Mouse (Mus musculus): Measurements from ENCODE around the gene Dnaaf1.
A peak's percentile ranks its signal among the peaks of the same experiment; 100 is the strongest.

Dnaaf1 gene

GRCm38 (mm10) chr8:119604996-119605395 is 30.0 kb downstream of the Dnaaf1 start, which contains the start of gene Taf1c:
Taf1c (minus strand) TSS chr8:119605222.
- no peak for TF ChIP-seq POU5F1 (IDR thresholded peaks at IDR 0.05; ENCODE audit: borderline replicate concordance, low read length)
- TF ChIP-seq NANOG (IDR thresholded peaks at IDR 0.05; ENCODE audit: borderline replicate concordance, low read length), result no peak
- peak; percentile 48 for TF ChIP-seq CTCF (conservative IDR thresholded peaks at IDR 0.05; ENCODE audit: low read length)
- Histone ChIP-seq H3K4me1 (replicated peaks; ENCODE audit: low read depth, low read length) (peaks cover 32% of the 10 kb centered on the region), H3K36me3 (ENCODE audit: insufficient read depth, low read length) (peaks cover 37% of the 10 kb centered on the region), H3K9me3 (ENCODE audit: low read length) (peaks cover 22% of the 10 kb centered on the region), H3K4me3 (replicated peaks; ENCODE audit: low read length) (peak within 1 kb of the TSS; percentile 89), H3K27me3 (ENCODE audit: insufficient read depth, low read length) (no peaks in the 10 kb centered on the region)

GRCm38 (mm10) chr8:119606224-119606623 is 31.2 kb downstream of the Dnaaf1 start:
- Histone ChIP-seq H3K27me3 (ENCODE audit: insufficient read depth, low read length) (peaks cover 2% of the 10 kb centered on the region; the same call in 1 of the 2 replicates), H3K36me3 (ENCODE audit: insufficient read depth, low read length) (peaks cover 25% of the 10 kb centered on the region), H3K4me3 (replicated peaks; ENCODE audit: low read length) (no peak overlapping the region), H3K4me1 (replicated peaks; ENCODE audit: low read depth, low read length) (peaks cover 29% of the 10 kb centered on the region), H3K9me3 (ENCODE audit: low read length) (peaks cover 27% of the 10 kb centered on the region)
- TF ChIP-seq POU5F1 (IDR thresholded peaks at IDR 0.05; ENCODE audit: borderline replicate concordance, low read length), result no peak
- TF ChIP-seq CTCF (conservative IDR thresholded peaks at IDR 0.05; ENCODE audit: low read length), result peak; percentile 24

GRCm38 (mm10) chr8:119612471-119612870 is 37.4 kb downstream of the Dnaaf1 start, which contains the start of gene Adad2:
Adad2 (plus strand) TSS chr8:119612747.
- Histone ChIP-seq H3K9me3 (ENCODE audit: low read length) (peaks cover 28% of the 10 kb centered on the region), H3K4me3 (replicated peaks; ENCODE audit: low read length) (peak within 1 kb of the TSS; percentile 63), H3K27me3 (ENCODE audit: insufficient read depth, low read length) (peaks cover 46% of the 10 kb centered on the region), H3K4me1 (replicated peaks; ENCODE audit: low read depth, low read length) (peaks cover 29% of the 10 kb centered on the region), H3K36me3 (ENCODE audit: insufficient read depth, low read length) (no peaks in the 10 kb centered on the region)
- TF ChIP-seq POU5F1 (IDR thresholded peaks at IDR 0.05; ENCODE audit: borderline replicate concordance, low read length), result no peak
- no peak for TF ChIP-seq NANOG (IDR thresholded peaks at IDR 0.05; ENCODE audit: borderline replicate concordance, low read length)
- no peak for TF ChIP-seq CTCF (conservative IDR thresholded peaks at IDR 0.05; ENCODE audit: low read length)

- peaks cover 51% of the 10 kb centered on the region for H3K27me3 ChIP-seq (ENCODE audit: insufficient read depth, low read length)
- H3K9me3 ChIP-seq (ENCODE audit: low read length), result peaks cover 5% of the 10 kb centered on the region; the same call in 1 of the 2 replicates
- H3K36me3 ChIP-seq (ENCODE audit: insufficient read depth, low read length), result no peaks in the 10 kb centered on the region
- H3K4me1 ChIP-seq (replicated peaks; ENCODE audit: low read depth, low read length), result peaks cover 52% of the 10 kb centered on the region
- H3K4me3 ChIP-seq (replicated peaks; ENCODE audit: low read length), result peak overlapping the region; percentile 59
- TF ChIP-seq NANOG (IDR thresholded peaks at IDR 0.05; ENCODE audit: borderline replicate concordance, low read length) (no peak), POU5F1 (IDR thresholded peaks at IDR 0.05; ENCODE audit: borderline replicate concordance, low read length) (no peak), CTCF (conservative IDR thresholded peaks at IDR 0.05; ENCODE audit: low read length) (no peak)
These were observed 40.1 kb downstream of the Dnaaf1 start for GRCm38 (mm10) chr8:119615096-119615495.

- TF ChIP-seq CTCF (conservative IDR thresholded peaks at IDR 0.05; ENCODE audit: low read length), result no peak
- TF ChIP-seq NANOG (IDR thresholded peaks at IDR 0.05; ENCODE audit: borderline replicate concordance, low read length), result no peak
- TF ChIP-seq POU5F1 (IDR thresholded peaks at IDR 0.05; ENCODE audit: borderline replicate concordance, low read length), result no peak
- Histone ChIP-seq H3K27me3 (ENCODE audit: insufficient read depth, low read length) (peaks cover 53% of the 10 kb centered on the region), H3K9me3 (ENCODE audit: low read length) (no peaks in the 10 kb centered on the region), H3K36me3 (ENCODE audit: insufficient read depth, low read length) (no peaks in the 10 kb centered on the region), H3K4me1 (replicated peaks; ENCODE audit: low read depth, low read length) (peaks cover 64% of the 10 kb centered on the region), H3K4me3 (replicated peaks; ENCODE audit: low read length) (peak overlapping the region; percentile 45; the same call in 1 of the 2 replicates)
These were observed 41.3 kb downstream of the Dnaaf1 start for GRCm38 (mm10) chr8:119616358-119616757.

GRCm38 (mm10) chr8:119616811-119617210 is 41.8 kb downstream of the Dnaaf1 start:
- Histone ChIP-seq H3K9me3 (ENCODE audit: low read length) (no peaks in the 10 kb centered on the region), H3K36me3 (ENCODE audit: insufficient read depth, low read length) (no peaks in the 10 kb centered on the region), H3K4me3 (replicated peaks; ENCODE audit: low read length) (0 out of 2 replicates have a peak overlapping the region, but pooled peaks have one; percentile 45), H3K4me1 (replicated peaks; ENCODE audit: low read depth, low read length) (peaks cover 69% of the 10 kb centered on the region), H3K27me3 (ENCODE audit: insufficient read depth, low read length) (peaks cover 55% of the 10 kb centered on the region)
- TF ChIP-seq NANOG (IDR thresholded peaks at IDR 0.05; ENCODE audit: borderline replicate concordance, low read length), result no peak
- TF ChIP-seq CTCF (conservative IDR thresholded peaks at IDR 0.05; ENCODE audit: low read length), result no peak
- no peak for TF ChIP-seq POU5F1 (IDR thresholded peaks at IDR 0.05; ENCODE audit: borderline replicate concordance, low read length)

- no peak overlapping the region for H3K4me3 ChIP-seq (replicated peaks; ENCODE audit: low read length)
- TF ChIP-seq POU5F1 (IDR thresholded peaks at IDR 0.05; ENCODE audit: borderline replicate concordance, low read length), result no peak
- no peak for TF ChIP-seq CTCF (conservative IDR thresholded peaks at IDR 0.05; ENCODE audit: low read length)
- no peak for TF ChIP-seq NANOG (IDR thresholded peaks at IDR 0.05; ENCODE audit: borderline replicate concordance, low read length)
- H3K9me3 ChIP-seq (ENCODE audit: low read length), result no peaks in the 10 kb centered on the region
- H3K36me3 ChIP-seq (ENCODE audit: insufficient read depth, low read length), result no peaks in the 10 kb centered on the region
- H3K27me3 ChIP-seq (ENCODE audit: insufficient read depth, low read length), result peaks cover 53% of the 10 kb centered on the region
- H3K4me1 ChIP-seq (replicated peaks; ENCODE audit: low read depth, low read length), result peaks cover 76% of the 10 kb centered on the region
These were observed 42.6 kb downstream of the Dnaaf1 start for GRCm38 (mm10) chr8:119617586-119617985.

GRCm38 (mm10) chr8:119618887-119619286 is 43.9 kb downstream of the Dnaaf1 start:
- H3K9me3 ChIP-seq (ENCODE audit: low read length), result no peaks in the 10 kb centered on the region
- H3K36me3 ChIP-seq (ENCODE audit: insufficient read depth, low read length), result no peaks in the 10 kb centered on the region
- peaks cover 56% of the 10 kb centered on the region for H3K27me3 ChIP-seq (ENCODE audit: insufficient read depth, low read length)
- H3K4me1 ChIP-seq (replicated peaks; ENCODE audit: low read depth, low read length), result peaks cover 72% of the 10 kb centered on the region
- TF ChIP-seq CTCF (conservative IDR thresholded peaks at IDR 0.05; ENCODE audit: low read length) (no peak), NANOG (IDR thresholded peaks at IDR 0.05; ENCODE audit: borderline replicate concordance, low read length) (no peak), POU5F1 (IDR thresholded peaks at IDR 0.05; ENCODE audit: borderline replicate concordance, low read length) (no peak)
- H3K4me3 ChIP-seq (replicated peaks; ENCODE audit: low read length), result no peak overlapping the region

All from E14TG2a.4 (cell line).